Mouse (Mus musculus) CH12.LX (cell line): ENCODE data around the gene Tm9sf4. TPM values are rescaled to one million over a fixed set of nuclear protein-coding genes. Genes with fewer than 3 reads are reported as not detected.
A peak's percentile ranks its signal among the peaks of the same experiment; 100 is the strongest.

Source experiments
- DNase-seq: peaks from one replicate; pipeline ENCODE4 v3.0.0-alpha.2; 2013; ENCODE audit errors: extremely low read depth
- H3K27ac ChIP-seq: 2 replicates; pipeline ENCODE4 v1.5.1; 2012; ENCODE audit warnings: low read depth, mild to moderate bottlenecking, control low read depth, moderate library complexity; ENCODE audit not compliant: insufficient read depth
- H3K27me3 ChIP-seq: replicated peaks from 2 replicates; pipeline ENCODE3; 2012; ENCODE audit warnings: inconsistent platforms
- H3K36me3 ChIP-seq, 2 experiments: replicated peaks in 1 of 2; 2 replicates each; pipeline versions ENCODE3 to v1.6.1; 2012; ENCODE audit warnings: inconsistent platforms in 1 of 2, low read length in 1 of 2, mild to moderate bottlenecking in 1 of 2, mixed read lengths in 1 of 2, moderate library complexity in 1 of 2; ENCODE audit not compliant: control insufficient read depth in 1 of 2, insufficient read depth in 1 of 2
- H3K4me1 ChIP-seq, 2 experiments: 2 replicates each; pipeline ENCODE4 v1.6.1; 2012; ENCODE audit warnings: inconsistent platforms in 1 of 2, moderate library complexity in 1 of 2; ENCODE audit not compliant: insufficient read depth in 2 of 2, control insufficient read depth in 1 of 2
- H3K4me2 ChIP-seq: 2 replicates; pipeline ENCODE4 v1.6.1; 2012; ENCODE audit warnings: low read depth, mild to moderate bottlenecking, control low read depth; ENCODE audit not compliant: poor library complexity, insufficient read depth, severe bottlenecking
- H3K4me3 ChIP-seq, 3 experiments: fragments of 150-350 bp in 1 of 3; sonication (generic) in 1 of 3; replicated peaks in 1 of 3; 2 replicates each; pipeline versions ENCODE3 to v1.5.1; 2011 to 2012; ENCODE audit warnings: low read depth in 2 of 3, low read length in 2 of 3, mild to moderate bottlenecking in 2 of 3, moderate library complexity in 2 of 3, control low read depth in 1 of 3, improper control_type of control experiment in 1 of 3, inconsistent platforms in 1 of 3, mixed read lengths in 1 of 3; ENCODE audit not compliant: poor library complexity in 1 of 3
- H3K79me2 ChIP-seq: replicated peaks from 2 replicates; pipeline ENCODE4 v1.6.1; 2012; ENCODE audit warnings: mild to moderate bottlenecking, moderate library complexity; ENCODE audit not compliant: control insufficient read depth, poor library complexity, insufficient read depth, severe bottlenecking; ENCODE audit errors: extremely low read depth
- H3K9ac ChIP-seq: 2 replicates; pipeline ENCODE4 v1.6.1; 2012; ENCODE audit warnings: low read depth, mild to moderate bottlenecking, control low read depth, moderate library complexity; ENCODE audit not compliant: insufficient read depth
- H3K9me3 ChIP-seq: replicated peaks from 2 replicates; pipeline ENCODE3; 2012; ENCODE audit warnings: low read length, inconsistent platforms, mixed read lengths
- CHD1 ChIP-seq: IDR thresholded peaks from 2 replicates; pipeline ENCODE4 v1.6.1; 2012; ENCODE audit warnings: low read depth, low read length, improper control_type of control experiment, inconsistent platforms
- CHD2 ChIP-seq: IDR thresholded peaks from 2 replicates; pipeline ENCODE4 v1.6.1; 2011; ENCODE audit warnings: low read length, improper control_type of control experiment
- CTCF ChIP-seq, 2 experiments: IDR thresholded peaks in 1 of 2; conservative IDR thresholded peaks in 1 of 2; 2 replicates each; pipeline ENCODE4 v1.5.1; 2011 to 2012; ENCODE audit warnings: low read depth in 2 of 2, low read length in 2 of 2, improper control_type of control experiment in 1 of 2, inconsistent platforms in 1 of 2, mild to moderate bottlenecking in 1 of 2, moderate library complexity in 1 of 2
- EP300 ChIP-seq: IDR thresholded peaks from 2 replicates; pipeline ENCODE4 v1.6.1; 2011; ENCODE audit warnings: low read length, improper control_type of control experiment
- HCFC1 ChIP-seq: IDR thresholded peaks from 2 replicates; pipeline ENCODE4 v1.6.1; 2012; ENCODE audit warnings: low read depth, mild to moderate bottlenecking, inconsistent platforms, low read length, improper control_type of control experiment
- IRF4 ChIP-seq: IDR thresholded peaks from 2 replicates; pipeline ENCODE4 v1.6.1; 2014; ENCODE audit warnings: low read depth, mild to moderate bottlenecking, inconsistent platforms, low read length, improper control_type of control experiment
- JUN ChIP-seq: IDR thresholded peaks from 2 replicates; pipeline ENCODE4 v1.6.1; 2011; ENCODE audit warnings: low read depth, mild to moderate bottlenecking, low read length, improper control_type of control experiment, moderate library complexity; ENCODE audit not compliant: insufficient read depth
- MAX ChIP-seq: IDR thresholded peaks from 2 replicates; pipeline ENCODE4 v1.6.1; 2011; ENCODE audit warnings: low read length, improper control_type of control experiment
- MAZ ChIP-seq: IDR thresholded peaks from 2 replicates; pipeline ENCODE4 v1.6.1; 2012; ENCODE audit warnings: low read depth, mild to moderate bottlenecking, inconsistent platforms, low read length, improper control_type of control experiment, moderate library complexity
- MEF2A ChIP-seq: IDR thresholded peaks from 2 replicates; pipeline ENCODE4 v1.6.1; 2014; ENCODE audit warnings: low read depth, mild to moderate bottlenecking, inconsistent platforms, low read length, improper control_type of control experiment, borderline replicate concordance
- MYC ChIP-seq: IDR thresholded peaks from 2 replicates; pipeline ENCODE4 v1.6.1; 2011; ENCODE audit warnings: low read depth, mild to moderate bottlenecking, improper control_type of control experiment, low read length
- NRF1 ChIP-seq: IDR thresholded peaks from 2 replicates; pipeline ENCODE4 v1.6.1; 2014; ENCODE audit warnings: low read depth, mild to moderate bottlenecking, inconsistent platforms, low read length, improper control_type of control experiment, moderate library complexity
- PAX5 ChIP-seq: IDR thresholded peaks from 2 replicates; pipeline ENCODE4 v1.6.1; 2012; ENCODE audit warnings: low read length, inconsistent platforms, mixed read lengths
- POLR2A ChIP-seq: IDR thresholded peaks from 2 replicates; pipeline ENCODE4 v1.6.1; 2011; ENCODE audit warnings: low read depth, mild to moderate bottlenecking, improper control_type of control experiment, low read length
- RAD21 ChIP-seq: IDR thresholded peaks from 2 replicates; pipeline ENCODE4 v1.6.1; 2011; ENCODE audit warnings: low read depth, mild to moderate bottlenecking, low read length, improper control_type of control experiment, moderate library complexity
- SIN3A ChIP-seq: IDR thresholded peaks from 2 replicates; pipeline ENCODE4 v1.6.1; 2012; ENCODE audit warnings: low read length, improper control_type of control experiment, inconsistent platforms
- USF1 ChIP-seq: IDR thresholded peaks from 2 replicates; pipeline ENCODE4 v1.6.1; 2014; ENCODE audit warnings: low read depth, mild to moderate bottlenecking, inconsistent platforms, low read length, improper control_type of control experiment
- ZKSCAN1 ChIP-seq: IDR thresholded peaks from 2 replicates; pipeline ENCODE4 v1.6.1; 2012; ENCODE audit warnings: low read depth, inconsistent platforms, low read length, improper control_type of control experiment, borderline replicate concordance
- dilution Hi-C: fragments of 300-500 bp; cut with MboI; formaldehyde crosslinking; loops from 2 replicates; pipeline ENCODE4 v1.14.3; 2020; ENCODE audit warnings: low sequenced_read_pairs; ENCODE audit not compliant: extremely low pct_unique_long_range_greater_than_20kb, extremely low pct_ligation_motif_present
- in situ Hi-C: fragments of 300-500 bp; cut with MboI; formaldehyde crosslinking; loops from 3 replicates; pipeline ENCODE4 v1.14.3; 2019; ENCODE audit warnings: low sequenced_read_pairs, low pct_ligation_motif_present, low pct_unique_long_range_greater_than_20kb, mixed read lengths
- polyA plus RNA-seq: library from polyadenylated mRNA; unstranded; fragments of >175 nt; gene quantifications from 2 replicates; pipeline ENCODE4 v1.2.1, GENCODE M21; 2012; ENCODE audit warnings: low read depth; ENCODE audit not compliant: insufficient read length
- total RNA-seq, 2 experiments: library from RNA; depleted of rRNA; stranded (reverse); fragments of 300-350 nt in 1 of 2; fragments of >200 nt in 1 of 2; gene quantifications; 2 replicates each; pipeline ENCODE4 v1.2.3; 2012 to 2014

Tm9sf4 gene
- total and polyA plus RNA-seq, 3 experiments: 13.3 to 51.1 (median 30.4) TPM

DNA sequence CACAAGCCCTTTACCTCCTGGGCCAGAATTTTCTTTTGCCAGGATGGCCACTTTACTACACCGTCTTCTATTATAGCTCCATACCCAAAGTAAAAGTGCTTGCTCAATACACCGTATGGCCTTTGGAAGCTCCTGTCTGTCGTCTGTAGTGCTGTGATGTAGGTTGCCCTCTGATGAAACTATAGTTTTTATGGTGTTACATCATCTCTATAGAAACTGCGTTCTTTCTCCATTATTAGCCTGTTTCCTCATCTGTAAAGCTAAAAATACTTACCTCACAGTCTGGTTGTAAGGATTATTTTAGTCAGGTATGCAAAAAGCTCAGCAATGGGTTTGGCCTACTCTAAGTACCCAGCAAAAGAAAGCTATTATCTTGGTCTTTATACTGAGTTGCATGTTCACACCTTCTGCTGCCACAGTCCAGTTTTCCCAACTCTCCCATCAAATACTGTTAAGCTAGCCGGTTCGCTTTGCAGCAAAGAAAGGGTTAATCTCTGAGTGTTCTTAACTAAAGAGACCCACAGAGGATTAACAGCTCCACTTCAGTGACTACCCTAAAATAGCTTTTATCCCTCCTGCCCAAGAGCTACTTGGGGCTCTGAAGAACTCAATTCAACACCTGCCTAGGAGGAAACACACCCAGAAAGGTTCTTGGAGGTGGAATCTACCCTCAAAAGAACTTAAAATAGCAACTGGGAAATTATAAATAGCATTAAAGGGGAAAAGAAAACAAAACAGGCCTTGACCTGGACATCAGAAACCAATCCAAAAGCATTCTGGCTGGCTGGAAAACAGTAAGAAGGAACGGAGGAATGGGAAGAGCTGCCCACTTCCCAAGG lies 78.1 kb downstream of the Tm9sf4 start:
- TF ChIP-seq MYC (no peak), CTCF (conservative IDR thresholded peaks at IDR 0.05 in 1 of 2, IDR thresholded peaks at IDR 0.05 in 1 of 2; ENCODE audit: low read depth in 2 of 2, low read length in 2 of 2) (no peak), POLR2A (no peak), RAD21 (no peak), PAX5 (no peak), EP300 (no peak), MEF2A (peak; percentile 92), MAX (no peak), CHD1 (no peak; the same call in 1 of the 2 replicates), JUN (peak; percentile 21; the same call in 1 of the 2 replicates), HCFC1 (peak; percentile 24), MAZ (no peak), CHD2 (no peak), SIN3A (0 out of 2 replicates have a peak, but pooled peaks have one; percentile 63), NRF1 (no peak; the same call in 1 of the 2 replicates), ZKSCAN1 (no peak), IRF4 (peak; percentile 30; the same call in 1 of the 2 replicates)
- in situ Hi-C loops: no loop called here
- H3K27ac ChIP-seq: peak overlapping the region; percentile 74

DNA sequence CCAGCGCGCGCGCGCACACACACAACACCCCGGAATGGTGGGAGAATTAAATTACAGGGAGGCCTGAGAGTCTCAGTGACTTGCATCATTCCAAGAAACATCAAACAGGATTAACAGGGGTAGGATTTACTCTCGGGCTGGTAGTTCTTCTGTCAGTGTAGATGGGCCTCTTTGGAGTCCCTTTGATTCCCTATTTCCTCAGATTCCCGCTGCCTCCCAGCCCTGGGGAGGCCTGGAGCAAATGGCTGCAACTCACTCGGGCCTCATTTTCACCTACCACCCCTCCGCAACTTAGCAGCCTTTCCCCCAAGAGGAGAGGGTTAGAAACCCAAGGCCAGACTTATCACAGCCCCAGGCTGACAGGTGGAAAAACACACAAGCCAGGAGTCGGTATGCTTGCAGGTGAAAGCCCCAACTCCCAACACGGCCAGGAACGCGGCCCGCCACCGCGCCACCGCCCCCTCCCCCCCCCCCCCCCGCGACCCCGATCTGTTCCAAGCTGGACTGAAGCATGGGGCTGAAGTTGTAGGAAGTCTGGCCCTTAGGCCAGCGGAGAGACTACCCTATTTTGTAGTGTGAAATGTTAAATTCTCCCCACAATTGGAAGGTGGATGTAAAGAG lies 78.9 kb downstream of the Tm9sf4 start:
- Histone ChIP-seq H3K79me2 (peaks cover 71% of the 10 kb centered on the region), H3K9ac (peak overlapping the region; percentile 92), H3K4me3 (peak overlapping the region; percentile 76 to 95 (median 82)), H3K4me2 (peak overlapping the region; percentile 91), H3K27me3 (no peaks in the 10 kb centered on the region), H3K36me3 (peaks cover 22 to 43% of the 10 kb centered on the region in 2 experiments), H3K27ac (peak overlapping the region; percentile 74), H3K4me1 (peaks cover 22 to 65% of the 10 kb centered on the region in 2 experiments), H3K9me3 (no peaks in the 10 kb centered on the region)
- in situ Hi-C loops (no loop called here), dilution Hi-C loops (no loop called here)
- no peak for DNase-seq
- TF ChIP-seq MAZ (0 out of 2 replicates have a peak, but pooled peaks have one; percentile 23), NRF1 (peak; percentile 58; the same call in 1 of the 2 replicates), USF1 (no peak)

More for the DNA sequence above, 78.1 kb downstream of the Tm9sf4 start:
- H3K79me2 ChIP-seq: peaks cover 75% of the 10 kb centered on the region
- peaks cover 22 to 64% of the 10 kb centered on the region in 2 experiments for H3K4me1 ChIP-seq
- H3K9ac ChIP-seq: peak overlapping the region; percentile 92
- dilution Hi-C loops: no loop called here
- H3K9me3 ChIP-seq: no peaks in the 10 kb centered on the region
- H3K4me3 ChIP-seq: peak overlapping the region; percentile 76 to 95 (median 82)
- DNase-seq: no peak
- H3K4me2 ChIP-seq: peak overlapping the region; percentile 91
- no peaks in the 10 kb centered on the region for H3K27me3 ChIP-seq
- H3K36me3 ChIP-seq: peaks cover 25 to 44% of the 10 kb centered on the region in 2 experiments
